Mouse (Mus musculus) liver, embryonic 16.5 days (tissue): ENCODE measurements at regions not wholly inside any gene's neighbourhood (a gene's known extent, or its start where the extent isn't known, plus 50 kb on each side); places are given as distances from the start of the nearest gene placed in this dataset.

Experiments used
- ATAC-seq: fragments of 200-750 bp; cut with Nextera tagmentation; 2 replicates; pipeline ENCODE4 v1.8.0; 2017; ENCODE audit warnings: low read depth, mild to moderate bottlenecking, moderate number of reproducible peaks, moderate library complexity
- H3K27ac ChIP-seq: fragments of 300-500 bp; sonication (generic); 2 replicates; pipeline ENCODE4 v1.5.1; 2014; ENCODE audit warnings: mild to moderate bottlenecking, low read length
- H3K27me3 ChIP-seq: fragments of 300-500 bp; sonication (generic); 2 replicates; pipeline ENCODE4 v1.6.1; 2014; ENCODE audit warnings: low read depth, low read length, mixed read lengths; ENCODE audit not compliant: control insufficient read depth, insufficient read depth
- H3K36me3 ChIP-seq: fragments of 300-500 bp; sonication (generic); 2 replicates; pipeline ENCODE4 v1.6.1; 2014; ENCODE audit warnings: mild to moderate bottlenecking; ENCODE audit not compliant: control insufficient read depth, insufficient read depth
- H3K4me1 ChIP-seq: fragments of 300-500 bp; sonication (generic); 2 replicates; pipeline ENCODE4 v1.6.1; 2014; ENCODE audit warnings: low read depth, low read length, mixed read lengths; ENCODE audit not compliant: control insufficient read depth
- H3K4me2 ChIP-seq: fragments of 300-500 bp; sonication (generic); 2 replicates; pipeline ENCODE4 v1.6.1; 2014; ENCODE audit warnings: low read depth, low read length, mixed read lengths
- H3K4me3 ChIP-seq: fragments of 300-500 bp; sonication (generic); 2 replicates; pipeline ENCODE4 v1.5.1; 2014; ENCODE audit warnings: low read depth, mild to moderate bottlenecking, low read length
- H3K9ac ChIP-seq: fragments of 300-500 bp; sonication (generic); 2 replicates; pipeline ENCODE4 v1.6.1; 2014; ENCODE audit warnings: low read depth, low read length
- H3K9me3 ChIP-seq: fragments of 300-500 bp; sonication (generic); replicated peaks from 2 replicates; pipeline ENCODE4 v1.6.1; 2016; ENCODE audit warnings: low read length; ENCODE audit not compliant: control insufficient read depth
- WGBS: fragments of 180-500 bp; shearing (Covaris S2); extraction: QIAGEN DNeasy Blood & Tissue Kit; methylation state at CpG from one replicate; pipeline ENCODE4 v1.1.7; 2014; ENCODE audit not compliant: insufficient replicate concordance; 5-methylcytosine and 5-hydroxymethylcytosine counted together

GRCm38 (mm10) chr11:6902271-6902670 is 64.8 kb upstream of the Gm11983 start:
- no peak for ATAC-seq
- no peak overlapping the region for H3K27ac ChIP-seq
- H3K4me2 ChIP-seq = no peak overlapping the region
- 52% methylated on average over 3 of the region's 3 CpGs for WGBS
- no peaks in the 10 kb centered on the region for H3K4me1 ChIP-seq
- no peak overlapping the region for H3K4me3 ChIP-seq
- no peaks in the 10 kb centered on the region for H3K36me3 ChIP-seq
- H3K9me3 ChIP-seq = no peaks in the 10 kb centered on the region
- no peaks in the 10 kb centered on the region for H3K27me3 ChIP-seq
- no peak overlapping the region for H3K9ac ChIP-seq

DNA sequence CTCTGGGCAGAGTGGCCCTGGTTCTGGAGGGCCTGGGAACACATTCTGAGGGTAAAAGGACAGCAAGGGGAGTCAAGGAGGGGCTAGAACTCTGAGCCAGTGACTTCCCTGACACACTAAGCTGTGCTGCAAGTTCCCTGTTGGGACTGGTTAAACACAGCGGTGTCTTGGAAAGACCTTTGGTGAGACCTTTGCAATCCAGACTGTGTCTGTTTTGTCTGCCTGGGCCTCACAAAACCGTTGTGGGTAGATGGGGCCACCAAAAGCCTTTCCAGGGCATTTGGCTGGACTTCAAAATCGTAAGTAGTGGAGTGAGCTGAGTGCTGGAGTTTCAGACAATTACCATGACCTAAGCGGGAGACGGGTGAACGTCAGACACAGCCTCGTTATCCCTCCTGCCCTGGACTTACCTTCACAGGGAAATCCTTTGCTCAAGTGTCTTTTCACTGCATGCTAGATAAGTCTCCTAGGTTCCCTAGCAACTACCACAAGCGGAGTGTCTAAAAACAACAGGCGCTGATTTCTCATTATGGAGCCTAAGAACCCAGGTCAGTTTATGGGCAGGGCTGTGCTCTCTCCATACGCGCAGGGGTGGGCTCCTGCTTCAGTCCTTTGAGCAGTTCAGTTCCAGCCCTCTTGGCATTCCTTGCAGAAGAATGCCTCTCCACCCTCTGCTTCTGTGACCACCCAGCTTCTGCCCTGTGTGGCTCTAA is 63.5 kb upstream of the Gm11983 start:
- ATAC-seq = no peak
- H3K27me3 ChIP-seq = no peaks in the 10 kb centered on the region
- H3K27ac ChIP-seq = no peak overlapping the region
- no peak overlapping the region for H3K4me2 ChIP-seq
- 64% methylated on average over 11 of the region's 11 CpGs for WGBS
- no peaks in the 10 kb centered on the region for H3K36me3 ChIP-seq
- H3K9me3 ChIP-seq = no peaks in the 10 kb centered on the region
- H3K4me1 ChIP-seq = no peaks in the 10 kb centered on the region
- H3K9ac ChIP-seq = no peak overlapping the region
- no peak overlapping the region for H3K4me3 ChIP-seq

DNA sequence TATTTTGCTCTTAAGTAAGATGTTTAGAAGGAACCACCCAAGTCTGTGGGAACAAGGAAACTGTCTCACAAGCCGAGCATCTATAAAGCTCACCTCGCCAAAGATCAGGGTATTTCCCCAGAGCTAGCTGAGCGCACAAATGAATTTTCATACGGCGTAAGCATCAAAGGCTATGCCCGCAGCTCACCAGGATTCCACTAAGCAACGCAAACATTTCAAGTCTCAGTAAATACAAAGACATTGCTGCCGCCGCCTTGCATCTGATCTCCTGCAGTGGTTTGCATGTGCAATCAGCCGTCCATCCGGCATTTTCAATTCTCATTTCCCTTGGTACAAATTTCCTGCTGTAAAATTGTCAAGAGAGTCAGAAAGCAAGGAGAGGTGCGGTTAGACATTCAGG is 62.9 kb upstream of the Gm11983 start:
- H3K4me1 ChIP-seq = no peaks in the 10 kb centered on the region
- H3K4me3 ChIP-seq = no peak overlapping the region
- no peak overlapping the region for H3K4me2 ChIP-seq
- no peaks in the 10 kb centered on the region for H3K36me3 ChIP-seq
- H3K9ac ChIP-seq = no peak overlapping the region
- H3K9me3 ChIP-seq = no peaks in the 10 kb centered on the region
- H3K27me3 ChIP-seq = no peaks in the 10 kb centered on the region
- no peak for ATAC-seq
- 55% methylated on average over 12 of the region's 12 CpGs for WGBS
- no peak overlapping the region for H3K27ac ChIP-seq

GRCm38 (mm10) chr11:6899271-6900005 is 62.0 kb upstream of the Gm11983 start:
- Histone ChIP-seq H3K9ac (no peak overlapping the region), H3K27me3 (no peaks in the 10 kb centered on the region), H3K4me1 (no peaks in the 10 kb centered on the region), H3K27ac (no peak overlapping the region), H3K9me3 (no peaks in the 10 kb centered on the region), H3K4me3 (no peak overlapping the region), H3K4me2 (no peak overlapping the region), H3K36me3 (no peaks in the 10 kb centered on the region)
- 55% methylated on average over 13 of the region's 13 CpGs for WGBS
- ATAC-seq = no peak

- H3K9me3 ChIP-seq = no peaks in the 10 kb centered on the region
- H3K9ac ChIP-seq = no peak overlapping the region
- no peaks in the 10 kb centered on the region for H3K27me3 ChIP-seq
- no peaks in the 10 kb centered on the region for H3K36me3 ChIP-seq
- 68% methylated on average over 5 of the region's 5 CpGs for WGBS
- no peak for ATAC-seq
- H3K27ac ChIP-seq = no peak overlapping the region
- no peak overlapping the region for H3K4me3 ChIP-seq
- no peak overlapping the region for H3K4me2 ChIP-seq
- H3K4me1 ChIP-seq = no peaks in the 10 kb centered on the region
Observed at GRCm38 (mm10) chr11:6898357-6899097, 61.1 kb upstream of the Gm11983 start.

DNA sequence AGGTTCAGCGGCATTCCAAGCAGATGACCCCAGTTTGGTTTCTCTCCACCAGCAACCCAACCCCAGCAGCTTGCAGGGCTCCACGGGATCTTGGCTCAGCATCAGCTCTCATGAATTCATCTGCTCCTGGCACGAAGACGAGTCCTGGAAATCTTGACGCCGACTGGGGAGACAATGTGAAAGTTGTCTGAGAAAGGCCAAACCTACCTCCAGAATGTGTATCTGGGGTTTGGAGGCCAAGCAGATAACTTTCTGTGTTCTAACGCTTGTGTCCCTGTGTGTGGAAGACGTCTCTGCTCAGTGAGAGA is 58.3 kb upstream of the Gm11983 start:
- H3K9me3 ChIP-seq = no peaks in the 10 kb centered on the region
- no peak overlapping the region for H3K4me2 ChIP-seq
- no peaks in the 10 kb centered on the region for H3K4me1 ChIP-seq
- no peak overlapping the region for H3K4me3 ChIP-seq
- no peaks in the 10 kb centered on the region for H3K27me3 ChIP-seq
- no peak overlapping the region for H3K9ac ChIP-seq
- 51% methylated on average over 8 of the region's 8 CpGs for WGBS
- no peak for ATAC-seq
- no peaks in the 10 kb centered on the region for H3K36me3 ChIP-seq
- H3K27ac ChIP-seq = no peak overlapping the region

GRCm38 (mm10) chr11:6894911-6895785 is 57.7 kb upstream of the Gm11983 start:
- Histone ChIP-seq H3K4me2 (no peak overlapping the region), H3K9ac (no peak overlapping the region), H3K4me3 (no peak overlapping the region), H3K9me3 (no peaks in the 10 kb centered on the region), H3K36me3 (no peaks in the 10 kb centered on the region), H3K27ac (no peak overlapping the region), H3K4me1 (no peaks in the 10 kb centered on the region), H3K27me3 (no peaks in the 10 kb centered on the region)
- 0 out of 2 replicates have a peak, but pooled peaks have one; percentile 9 for ATAC-seq
- WGBS = 46% methylated on average over 7 of the region's 7 CpGs

- Histone ChIP-seq H3K27me3 (no peaks in the 10 kb centered on the region), H3K9me3 (no peaks in the 10 kb centered on the region), H3K27ac (no peak overlapping the region), H3K4me2 (no peak overlapping the region), H3K4me1 (no peaks in the 10 kb centered on the region), H3K4me3 (no peak overlapping the region), H3K9ac (no peak overlapping the region), H3K36me3 (no peaks in the 10 kb centered on the region)
- WGBS = 56% methylated on average over 1 of the region's 1 CpGs
- no peak for ATAC-seq
Observed at GRCm38 (mm10) chr11:6893734-6894133, 56.3 kb upstream of the Gm11983 start.
